Mouse (Mus musculus) lung, postnatal 36 days (tissue): Measurements from ENCODE around the gene Olfr193.
"Not testable (repeated sequence)": the region's sequence is repeated elsewhere in the genome, so short reads cannot be mapped to it uniquely, and the experiment has no call there.

Experiments used
- DNase-seq: peaks from one replicate; pipeline ENCODE4 v3.0.0; 2022; ENCODE audit warnings: mixed read lengths

Olfr193 gene

DNA sequence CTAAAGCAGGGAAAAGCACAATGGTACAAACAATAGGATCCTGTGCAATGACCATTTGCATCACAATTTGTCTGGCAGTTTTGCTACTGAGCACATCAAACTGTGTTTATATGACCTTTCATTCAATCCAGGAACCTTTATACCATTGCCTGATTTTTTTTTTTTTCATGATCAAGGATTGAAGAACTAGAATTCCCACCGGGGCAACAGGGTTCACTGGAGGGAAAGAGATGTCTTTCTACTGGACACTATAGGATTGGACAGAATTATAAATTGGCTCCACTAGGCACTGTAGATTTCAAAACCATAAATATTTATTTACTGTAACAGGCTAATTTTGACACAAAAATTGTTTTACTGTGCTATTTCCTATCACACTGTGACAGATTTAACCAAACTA is at the start of gene Olfr193:
TSS of gene Olfr193 (minus strand) at position 101 of the 400 bp plus-strand sequence.
- no peak for DNase-seq

GRCm38 (mm10) chr16:59151996-59152395 is 40.3 kb upstream of the Olfr193 start:
- no peak for DNase-seq

GRCm38 (mm10) chr16:59146746-59147145 is 35.1 kb upstream of the Olfr193 start, which contains the start of gene Olfr195:
Gene Olfr195 (plus strand): TSS chr16:59147046.
- no peak for DNase-seq

DNA sequence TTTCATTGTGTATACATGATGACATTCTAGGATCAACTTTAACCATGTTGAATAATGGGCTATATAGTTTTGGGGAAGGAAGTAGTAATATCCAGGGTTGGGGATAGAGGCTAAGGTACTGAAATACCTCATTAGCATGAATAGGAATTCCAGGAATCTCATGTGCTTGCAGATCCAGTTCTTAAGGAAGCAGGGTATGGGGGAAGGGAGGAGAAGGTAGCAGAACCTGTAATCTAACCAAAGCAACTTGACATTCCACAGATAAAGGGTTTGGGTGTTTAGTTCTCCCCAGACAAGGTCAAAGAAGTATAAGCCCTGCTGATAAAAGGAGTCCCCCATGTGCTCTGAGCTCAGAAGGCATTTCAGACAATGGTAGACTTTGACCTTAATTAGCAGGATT is 29.4 kb upstream of the Olfr193 start:
- peak; percentile 15 for DNase-seq

GRCm38 (mm10) chr16:59130740-59131139 is 19.1 kb upstream of the Olfr193 start:
- DNase-seq = no peak

- DNase-seq = no peak
Measured at GRCm38 (mm10) chr16:59120969-59121368, 9.3 kb upstream of the Olfr193 start, which contains the start of gene Olfr194. Gene Olfr194 (minus strand): TSS chr16:59121069.

- not testable (repeated sequence) for DNase-seq
Measured at GRCm38 (mm10) chr16:59108522-59108921, 3.2 kb downstream of the Olfr193 start.

DNA sequence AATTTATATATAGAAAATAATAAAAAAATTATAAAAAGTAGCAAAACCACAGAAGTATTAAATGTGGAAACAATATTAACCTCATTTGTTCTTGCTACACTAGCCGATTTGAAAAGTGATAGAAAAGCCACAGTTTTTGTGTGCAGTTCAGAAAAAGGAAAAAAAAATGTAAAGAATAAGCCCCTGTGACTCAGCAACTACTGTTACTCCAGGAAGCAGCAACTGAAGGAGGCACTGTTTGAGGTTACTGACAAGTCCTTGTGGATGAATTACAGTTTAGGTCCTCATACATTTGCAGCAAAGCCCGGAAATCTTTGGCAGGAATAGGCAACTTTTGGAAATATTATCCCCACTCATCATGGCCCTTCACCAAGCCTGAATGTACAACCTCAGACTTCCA is 6.4 kb downstream of the Olfr193 start:
- no peak for DNase-seq

- not testable (repeated sequence) for DNase-seq
Measured at GRCm38 (mm10) chr16:59089722-59090121, 22.0 kb downstream of the Olfr193 start, which contains the start of gene Olfr191. Gene Olfr191 (minus strand): TSS chr16:59089822.

DNA sequence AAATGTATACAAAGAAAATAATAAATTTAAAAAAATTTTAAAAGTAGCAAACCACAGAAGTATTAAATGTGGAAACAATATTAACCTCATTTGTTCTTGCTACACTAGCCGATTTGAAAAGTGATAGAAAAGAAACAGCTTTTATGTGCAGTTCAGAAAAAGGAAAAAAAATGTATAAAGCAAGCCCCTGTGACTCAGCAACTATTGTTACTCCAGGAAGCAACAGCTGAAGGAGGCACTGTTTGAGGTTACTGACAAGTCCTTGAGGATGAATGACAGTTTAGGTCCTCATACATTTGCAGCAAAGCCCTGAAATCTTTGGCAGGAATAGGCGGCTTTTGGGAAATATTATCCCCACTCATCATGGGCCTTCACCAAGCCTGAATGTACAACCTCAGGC is 30.6 kb downstream of the Olfr193 start:
- DNase-seq = not testable (repeated sequence)

- DNase-seq = no peak
Measured at GRCm38 (mm10) chr16:59077905-59078304, 33.8 kb downstream of the Olfr193 start, which contains the start of gene Olfr190. Gene Olfr190 (minus strand): TSS chr16:59078005.

DNA sequence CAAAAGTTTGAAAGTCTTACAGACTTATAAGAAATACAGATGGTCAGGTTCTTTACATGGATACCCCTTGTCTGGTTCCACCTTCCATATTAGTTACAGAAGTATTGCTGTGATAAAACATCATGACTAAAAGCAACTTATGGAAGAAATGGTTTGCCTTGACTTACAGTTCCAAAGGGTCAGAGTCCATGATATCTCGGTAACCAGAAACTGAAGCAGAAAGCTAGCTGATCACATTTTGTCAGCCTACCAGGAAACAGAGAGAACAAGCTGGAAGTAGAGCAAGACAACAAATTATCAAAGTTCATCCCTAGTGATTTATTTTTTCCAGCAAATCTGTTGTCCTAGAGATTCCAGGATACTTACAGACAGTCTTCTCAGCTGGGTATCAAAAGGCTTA is 38.2 kb downstream of the Olfr193 start:
- no peak for DNase-seq

DNA sequence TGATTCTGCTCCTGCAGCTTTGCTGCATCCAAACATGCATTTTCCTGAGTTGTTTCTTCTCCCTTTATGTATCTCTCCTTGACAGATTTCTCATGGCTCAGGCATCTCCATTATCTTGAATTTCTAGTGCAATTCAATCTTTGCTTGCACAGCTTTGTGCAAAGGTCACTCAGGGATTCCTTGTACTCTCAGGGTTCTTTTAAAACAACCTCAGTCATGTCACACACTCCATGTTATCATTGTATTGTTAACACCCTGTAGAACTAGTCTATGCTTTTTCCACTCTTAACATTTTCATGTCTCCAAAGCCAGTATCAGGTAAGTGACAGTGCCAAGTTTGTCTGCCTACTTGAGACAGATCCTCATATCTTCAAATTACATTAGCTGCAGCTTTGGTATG is 39.9 kb downstream of the Olfr193 start:
- no peak for DNase-seq

GRCm38 (mm10) chr16:59062411-59062810 is 49.3 kb downstream of the Olfr193 start:
- DNase-seq = not testable (repeated sequence)
